Mouse (Mus musculus): ENCODE measurements around the gene Nfatc3.

- TF ChIP-seq POLR2A (IDR thresholded peaks at IDR 0.05; ENCODE audit: low read depth, low read length) = no peak
- no peak for TF ChIP-seq CTCF (IDR thresholded peaks at IDR 0.05; ENCODE audit: borderline replicate concordance, insufficient read depth, low read length)
Measured at GRCm38 (mm10) chr8:106108729-106109128, 50.1 kb downstream of the Nfatc3 start.

Data from embryonic fibroblast, embryonic 13.5 days (primary cell).